Mouse (Mus musculus) ovary, adult 18-20 months (tissue): Measurements from ENCODE around the gene Nfatc2ip.
A peak's percentile ranks its signal among the peaks of the same experiment; 100 is the strongest.

Experiments used
- DNase-seq: peaks from one replicate; pipeline ENCODE4 v3.0.0; 2022; ENCODE audit warnings: low spot score, mixed read lengths

The Nfatc2ip gene

GRCm38 (mm10) chr7:126396298-126397119, at the start of gene Nfatc2ip:
Nfatc2ip (minus strand) TSS chr7:126396737.
- peak; percentile 89 for DNase-seq

- DNase-seq, result no peak
Measured at GRCm38 (mm10) chr7:126446217-126446616, 49.7 kb upstream of the Nfatc2ip start.

GRCm38 (mm10) chr7:126445104-126445815, 48.7 kb upstream of the Nfatc2ip start:
- DNase-seq, result no peak

- DNase-seq, result no peak
Measured at GRCm38 (mm10) chr7:126444536-126444935, 48.0 kb upstream of the Nfatc2ip start.

- DNase-seq, result no peak
Measured at GRCm38 (mm10) chr7:126443997-126444396, 47.5 kb upstream of the Nfatc2ip start.

GRCm38 (mm10) chr7:126440134-126440533, 43.6 kb upstream of the Nfatc2ip start:
- no peak for DNase-seq

- no peak for DNase-seq
Measured at GRCm38 (mm10) chr7:126436851-126437250, 40.3 kb upstream of the Nfatc2ip start.

- no peak for DNase-seq
Measured at GRCm38 (mm10) chr7:126435801-126436200, 39.3 kb upstream of the Nfatc2ip start.

GRCm38 (mm10) chr7:126434726-126435125, 38.2 kb upstream of the Nfatc2ip start:
- DNase-seq, result peak; percentile 29

GRCm38 (mm10) chr7:126430167-126430566, 33.6 kb upstream of the Nfatc2ip start:
- DNase-seq, result peak; percentile 61

GRCm38 (mm10) chr7:126429503-126429898, 33.0 kb upstream of the Nfatc2ip start:
- no peak for DNase-seq

- DNase-seq, result peak; percentile 89
Measured at GRCm38 (mm10) chr7:126428631-126429502, 32.3 kb upstream of the Nfatc2ip start, which contains the start of gene Rabep2. Rabep2 (plus strand) TSS chr7:126428759.

GRCm38 (mm10) chr7:126428154-126428553, 31.6 kb upstream of the Nfatc2ip start:
- DNase-seq, result no peak

GRCm38 (mm10) chr7:126427323-126427860, 30.9 kb upstream of the Nfatc2ip start:
- no peak for DNase-seq

GRCm38 (mm10) chr7:126424161-126424560, 27.6 kb upstream of the Nfatc2ip start:
- DNase-seq, result no peak

GRCm38 (mm10) chr7:126421756-126422155, 25.2 kb upstream of the Nfatc2ip start:
- DNase-seq, result no peak

- DNase-seq, result no peak
Measured at GRCm38 (mm10) chr7:126418496-126418895, 22.0 kb upstream of the Nfatc2ip start.

GRCm38 (mm10) chr7:126417606-126418005, 21.1 kb upstream of the Nfatc2ip start:
- no peak for DNase-seq

GRCm38 (mm10) chr7:126417045-126417444, 20.5 kb upstream of the Nfatc2ip start:
- no peak for DNase-seq

- no peak for DNase-seq
Measured at GRCm38 (mm10) chr7:126416615-126417014, 20.1 kb upstream of the Nfatc2ip start.

- no peak for DNase-seq
Measured at GRCm38 (mm10) chr7:126414725-126415124, 18.2 kb upstream of the Nfatc2ip start, which contains the start of gene Cd19. Cd19 (minus strand) TSS chr7:126414889.

- DNase-seq, result peak; percentile 59
Measured at GRCm38 (mm10) chr7:126411061-126411460, 14.5 kb upstream of the Nfatc2ip start.
